Mouse (Mus musculus): ENCODE data around the gene Rhobtb1. TPM values are rescaled to one million over a fixed set of nuclear protein-coding genes. Genes with fewer than 3 reads are reported as not detected.

Gene Rhobtb1
- polyA plus RNA-seq, 1 experiment: 7.5 TPM

DNA sequence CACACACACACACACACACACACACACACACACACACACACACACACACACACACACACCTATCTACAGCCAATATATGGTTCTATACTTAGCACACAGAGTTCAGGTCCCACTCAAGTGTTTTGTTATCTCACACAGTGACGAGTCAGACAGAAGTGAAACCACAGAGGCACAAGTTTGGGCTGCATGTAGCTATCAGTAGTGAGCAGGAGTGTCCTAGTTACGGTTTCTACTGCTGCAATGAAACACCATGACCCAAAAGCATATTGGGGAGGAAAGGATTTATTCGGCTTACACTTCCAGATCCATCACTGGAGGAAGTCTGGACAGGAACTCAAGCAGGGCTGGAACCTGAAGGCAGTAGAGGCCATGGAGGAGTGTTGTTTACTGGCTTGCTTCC, 70.7 kb downstream of the Rhobtb1 start:
- H3K4me3 ChIP-seq: no peak overlapping the region
- H3K27me3 ChIP-seq (ENCODE audit: control insufficient read depth, insufficient read depth, insufficient read length): no peaks in the 10 kb centered on the region
- no peak overlapping the region for H3ac ChIP-seq (ENCODE audit: control insufficient read depth, insufficient read length)
- no peak overlapping the region for H3K4me2 ChIP-seq (ENCODE audit: low read depth)
- peaks cover 9% of the 10 kb centered on the region for H3K36me3 ChIP-seq (ENCODE audit: control insufficient read depth, insufficient read depth)
- peaks cover 4% of the 10 kb centered on the region for H3K79me2 ChIP-seq (ENCODE audit: control insufficient read depth, insufficient read depth)
- TF ChIP-seq TCF3 (IDR thresholded peaks at IDR 0.05; ENCODE audit: insufficient read length, low read depth) (no peak), TCF12 (IDR thresholded peaks at IDR 0.05; ENCODE audit: insufficient read depth, poor library complexity, severe bottlenecking) (no peak), SRF (IDR thresholded peaks at IDR 0.05; ENCODE audit: control insufficient read depth, insufficient read length, low read depth) (no peak), POLR2A (IDR thresholded peaks at IDR 0.05; ENCODE audit: insufficient read length, low read depth) (no peak), USF1 (IDR thresholded peaks at IDR 0.05; ENCODE audit: low read depth) (no peak), POLR2AphosphoS2 (IDR thresholded peaks at IDR 0.05; ENCODE audit: insufficient read length, low read depth) (no peak), REST (IDR thresholded peaks at IDR 0.05; ENCODE audit: insufficient read depth, insufficient read length) (no peak), MYOG (IDR thresholded peaks at IDR 0.05; ENCODE audit: control insufficient read depth in 1 of 3, insufficient read depth in 1 of 3, insufficient read length in 2 of 3, low read depth in 2 of 3) (no peak), CEBPB (IDR thresholded peaks at IDR 0.05; ENCODE audit: insufficient read depth, poor library complexity, severe bottlenecking) (no peak), E2F4 (IDR thresholded peaks at IDR 0.05; ENCODE audit: insufficient read depth) (no peak), MAX (IDR thresholded peaks at IDR 0.05; ENCODE audit: low read depth) (no peak), MYOD1 (IDR thresholded peaks at IDR 0.05; ENCODE audit: control insufficient read depth in 1 of 3, insufficient read length in 2 of 3, low read depth in 2 of 3) (no peak)

- peaks cover 4% of the 10 kb centered on the region for H3K79me2 ChIP-seq (ENCODE audit: control insufficient read depth, insufficient read depth)
- H3K27me3 ChIP-seq (ENCODE audit: control insufficient read depth, insufficient read depth, insufficient read length): no peaks in the 10 kb centered on the region
- H3K4me3 ChIP-seq: no peak overlapping the region
- TF ChIP-seq POLR2AphosphoS2 (IDR thresholded peaks at IDR 0.05; ENCODE audit: insufficient read length, low read depth) (no peak), MAX (IDR thresholded peaks at IDR 0.05; ENCODE audit: low read depth) (no peak), CEBPB (IDR thresholded peaks at IDR 0.05; ENCODE audit: insufficient read depth, poor library complexity, severe bottlenecking) (no peak), MYOD1 (IDR thresholded peaks at IDR 0.05; ENCODE audit: control insufficient read depth in 1 of 3, insufficient read length in 2 of 3, low read depth in 2 of 3) (no peak), USF1 (IDR thresholded peaks at IDR 0.05; ENCODE audit: low read depth) (no peak), REST (IDR thresholded peaks at IDR 0.05; ENCODE audit: insufficient read depth, insufficient read length) (no peak), MYOG (IDR thresholded peaks at IDR 0.05; ENCODE audit: control insufficient read depth in 1 of 3, insufficient read depth in 1 of 3, insufficient read length in 2 of 3, low read depth in 2 of 3) (no peak), TCF3 (IDR thresholded peaks at IDR 0.05; ENCODE audit: insufficient read length, low read depth) (no peak), POLR2A (IDR thresholded peaks at IDR 0.05; ENCODE audit: insufficient read length, low read depth) (no peak), TCF12 (IDR thresholded peaks at IDR 0.05; ENCODE audit: insufficient read depth, poor library complexity, severe bottlenecking) (no peak), E2F4 (IDR thresholded peaks at IDR 0.05; ENCODE audit: insufficient read depth) (no peak), SRF (IDR thresholded peaks at IDR 0.05; ENCODE audit: control insufficient read depth, insufficient read length, low read depth) (no peak)
- no peak overlapping the region for H3ac ChIP-seq (ENCODE audit: control insufficient read depth, insufficient read length)
- no peaks in the 10 kb centered on the region for H3K36me3 ChIP-seq (ENCODE audit: control insufficient read depth, insufficient read depth)
- no peak overlapping the region for H3K4me2 ChIP-seq (ENCODE audit: low read depth)
These were observed 72.0 kb downstream of the Rhobtb1 start for GRCm38 (mm10) chr10:69223232-69223631.

DNA sequence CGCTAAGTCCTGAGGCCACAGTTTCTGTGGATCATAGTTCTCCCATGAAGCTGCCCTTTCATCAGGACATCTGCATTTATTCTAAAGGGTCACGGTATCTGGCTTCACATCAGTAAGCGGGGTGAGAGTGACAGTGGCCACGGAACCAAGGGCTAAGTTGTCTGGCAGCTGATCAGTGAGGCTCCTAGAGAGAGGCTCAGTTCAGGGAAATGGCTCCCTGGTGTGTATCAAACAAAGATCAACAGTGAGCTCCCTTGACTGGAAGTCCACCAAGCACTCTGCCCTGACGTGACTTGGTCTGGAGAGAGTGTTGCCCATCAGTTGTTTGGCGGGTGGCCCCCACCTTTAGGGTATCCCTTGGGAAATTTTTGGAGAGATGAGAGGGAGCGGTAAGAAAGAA, 73.0 kb downstream of the Rhobtb1 start:
- Histone ChIP-seq H3K79me2 (ENCODE audit: control insufficient read depth, insufficient read depth) (peaks cover 7% of the 10 kb centered on the region), H3K4me3 (no peak overlapping the region), H3K36me3 (ENCODE audit: control insufficient read depth, insufficient read depth) (no peaks in the 10 kb centered on the region), H3K4me2 (ENCODE audit: low read depth) (no peak overlapping the region), H3K27me3 (ENCODE audit: control insufficient read depth, insufficient read depth, insufficient read length) (no peaks in the 10 kb centered on the region), H3ac (ENCODE audit: control insufficient read depth, insufficient read length) (no peak overlapping the region)
- TF ChIP-seq POLR2A (IDR thresholded peaks at IDR 0.05; ENCODE audit: insufficient read length, low read depth): no peak
- no peak for TF ChIP-seq MYOD1 (IDR thresholded peaks at IDR 0.05; ENCODE audit: control insufficient read depth in 1 of 3, insufficient read length in 2 of 3, low read depth in 2 of 3)
- TF ChIP-seq REST (IDR thresholded peaks at IDR 0.05; ENCODE audit: insufficient read depth, insufficient read length): no peak
- TF ChIP-seq TCF12 (IDR thresholded peaks at IDR 0.05; ENCODE audit: insufficient read depth, poor library complexity, severe bottlenecking): no peak
- TF ChIP-seq SRF (IDR thresholded peaks at IDR 0.05; ENCODE audit: control insufficient read depth, insufficient read length, low read depth): no peak
- no peak for TF ChIP-seq TCF3 (IDR thresholded peaks at IDR 0.05; ENCODE audit: insufficient read length, low read depth)
- no peak for TF ChIP-seq CEBPB (IDR thresholded peaks at IDR 0.05; ENCODE audit: insufficient read depth, poor library complexity, severe bottlenecking)
- no peak for TF ChIP-seq MYOG (IDR thresholded peaks at IDR 0.05; ENCODE audit: control insufficient read depth in 1 of 3, insufficient read depth in 1 of 3, insufficient read length in 2 of 3, low read depth in 2 of 3)
- TF ChIP-seq USF1 (IDR thresholded peaks at IDR 0.05; ENCODE audit: low read depth): no peak
- no peak for TF ChIP-seq POLR2AphosphoS2 (IDR thresholded peaks at IDR 0.05; ENCODE audit: insufficient read length, low read depth)
- TF ChIP-seq MAX (IDR thresholded peaks at IDR 0.05; ENCODE audit: low read depth): no peak
- TF ChIP-seq E2F4 (IDR thresholded peaks at IDR 0.05; ENCODE audit: insufficient read depth): no peak

- TF ChIP-seq POLR2A (IDR thresholded peaks at IDR 0.05; ENCODE audit: insufficient read length, low read depth): no peak
- no peak for TF ChIP-seq MAX (IDR thresholded peaks at IDR 0.05; ENCODE audit: low read depth)
- no peak for TF ChIP-seq MYOG (IDR thresholded peaks at IDR 0.05; ENCODE audit: control insufficient read depth in 1 of 3, insufficient read depth in 1 of 3, insufficient read length in 2 of 3, low read depth in 2 of 3)
- no peak for TF ChIP-seq E2F4 (IDR thresholded peaks at IDR 0.05; ENCODE audit: insufficient read depth)
- no peak for TF ChIP-seq TCF3 (IDR thresholded peaks at IDR 0.05; ENCODE audit: insufficient read length, low read depth)
- TF ChIP-seq SRF (IDR thresholded peaks at IDR 0.05; ENCODE audit: control insufficient read depth, insufficient read length, low read depth): no peak
- no peak for TF ChIP-seq POLR2AphosphoS2 (IDR thresholded peaks at IDR 0.05; ENCODE audit: insufficient read length, low read depth)
- TF ChIP-seq TCF12 (IDR thresholded peaks at IDR 0.05; ENCODE audit: insufficient read depth, poor library complexity, severe bottlenecking): no peak
- TF ChIP-seq CEBPB (IDR thresholded peaks at IDR 0.05; ENCODE audit: insufficient read depth, poor library complexity, severe bottlenecking): no peak
- TF ChIP-seq USF1 (IDR thresholded peaks at IDR 0.05; ENCODE audit: low read depth): no peak
- no peak for TF ChIP-seq MYOD1 (IDR thresholded peaks at IDR 0.05; ENCODE audit: control insufficient read depth in 1 of 3, insufficient read length in 2 of 3, low read depth in 2 of 3)
- no peak for TF ChIP-seq REST (IDR thresholded peaks at IDR 0.05; ENCODE audit: insufficient read depth, insufficient read length)
- no peaks in the 10 kb centered on the region for H3K36me3 ChIP-seq (ENCODE audit: control insufficient read depth, insufficient read depth)
- H3ac ChIP-seq (ENCODE audit: control insufficient read depth, insufficient read length): no peak overlapping the region
- peaks cover 7% of the 10 kb centered on the region for H3K79me2 ChIP-seq (ENCODE audit: control insufficient read depth, insufficient read depth)
- no peak overlapping the region for H3K4me3 ChIP-seq
- H3K4me2 ChIP-seq (ENCODE audit: low read depth): no peak overlapping the region
- H3K27me3 ChIP-seq (ENCODE audit: control insufficient read depth, insufficient read depth, insufficient read length): no peaks in the 10 kb centered on the region
These were observed 74.2 kb downstream of the Rhobtb1 start for GRCm38 (mm10) chr10:69225471-69225870.
